Mouse (Mus musculus) cortical plate, adult 2 months (tissue): ENCODE measurements around the gene Sf1.

Experiments used
- CTCF ChIP-seq: fragments of 200-500 bp; IDR thresholded peaks from 2 replicates; pipeline ENCODE4 v1.5.1; 2011; ENCODE audit warnings: mild to moderate bottlenecking, control low read depth, low read length; ENCODE audit not compliant: insufficient read depth; ENCODE audit errors: extremely low read depth
- POLR2A ChIP-seq: fragments of 200-500 bp; IDR thresholded peaks from 2 replicates; pipeline ENCODE4 v1.6.1; 2011; ENCODE audit warnings: mild to moderate bottlenecking, low read length, control low read depth; ENCODE audit not compliant: insufficient read depth; ENCODE audit errors: extremely low read depth

- TF ChIP-seq CTCF = no peak
- TF ChIP-seq POLR2A = no peak
These were observed 16.8 kb upstream of the Sf1 start for GRCm38 (mm10) chr19:6346661-6347060.
